Mouse (Mus musculus): Measurements from ENCODE around the gene Gjb4. TPM values are rescaled to one million over a fixed set of nuclear protein-coding genes. Genes with fewer than 3 reads are reported as not detected.

The Gjb4 gene
- total RNA-seq (2021), result not detected
- long read RNA-seq, experiment 1, result 0 reads
- long read RNA-seq, experiment 2, result 0 reads

- DNase-seq (ENCODE audit: low spot score in 2 of 2), result no peak
Observed at GRCm38 (mm10) chr4:127353951-127354438, at the start of gene Gjb4. Gjb4 (minus strand) TSS chr4:127354081.

- DNase-seq (ENCODE audit: low spot score in 2 of 2), result no peak
Observed at GRCm38 (mm10) chr4:127402614-127403013, 48.7 kb upstream of the Gjb4 start.

GRCm38 (mm10) chr4:127402166-127402565, 48.3 kb upstream of the Gjb4 start:
- DNase-seq (ENCODE audit: low spot score in 2 of 2), result peak in 1 of 2 experiments; percentile 46

- DNase-seq (ENCODE audit: low spot score in 2 of 2), result peak; percentile 36 to 62
Observed at GRCm38 (mm10) chr4:127400165-127401145, 46.6 kb upstream of the Gjb4 start.

- DNase-seq (ENCODE audit: low spot score in 2 of 2), result no peak
Observed at GRCm38 (mm10) chr4:127395591-127395990, 41.7 kb upstream of the Gjb4 start.

- no peak for DNase-seq (ENCODE audit: low spot score in 2 of 2)
Observed at GRCm38 (mm10) chr4:127389645-127390044, 35.8 kb upstream of the Gjb4 start.

GRCm38 (mm10) chr4:127377344-127377743, 23.5 kb upstream of the Gjb4 start:
- DNase-seq (ENCODE audit: low spot score in 2 of 2), result no peak

GRCm38 (mm10) chr4:127375541-127376177, 21.8 kb upstream of the Gjb4 start:
- no peak for DNase-seq (ENCODE audit: low spot score in 2 of 2)

- no peak for DNase-seq (ENCODE audit: low spot score in 2 of 2)
Observed at GRCm38 (mm10) chr4:127374645-127375044, 20.8 kb upstream of the Gjb4 start.

- no peak for DNase-seq (ENCODE audit: low spot score in 2 of 2)
Observed at GRCm38 (mm10) chr4:127373491-127373890, 19.6 kb upstream of the Gjb4 start.

GRCm38 (mm10) chr4:127371546-127371945, 17.7 kb upstream of the Gjb4 start:
- no peak for DNase-seq (ENCODE audit: low spot score in 2 of 2)

- DNase-seq (ENCODE audit: low spot score in 2 of 2), result no peak
Observed at GRCm38 (mm10) chr4:127370447-127370846, 16.6 kb upstream of the Gjb4 start.

GRCm38 (mm10) chr4:127368379-127368973, 14.6 kb upstream of the Gjb4 start:
- DNase-seq (ENCODE audit: low spot score in 2 of 2), result peak; percentile 55 to 69

- DNase-seq (ENCODE audit: low spot score in 2 of 2), result no peak
Observed at GRCm38 (mm10) chr4:127365834-127366233, 12.0 kb upstream of the Gjb4 start.

- DNase-seq (ENCODE audit: low spot score in 2 of 2), result no peak
Observed at GRCm38 (mm10) chr4:127365433-127365832, 11.6 kb upstream of the Gjb4 start.

- DNase-seq (ENCODE audit: low spot score in 2 of 2), result no peak
Observed at GRCm38 (mm10) chr4:127364431-127364830, 10.6 kb upstream of the Gjb4 start.

- no peak for DNase-seq (ENCODE audit: low spot score in 2 of 2)
Observed at GRCm38 (mm10) chr4:127363331-127363730, 9.4 kb upstream of the Gjb4 start.

GRCm38 (mm10) chr4:127362520-127362919, 8.6 kb upstream of the Gjb4 start:
- no peak for DNase-seq (ENCODE audit: low spot score in 2 of 2)

- no peak for DNase-seq (ENCODE audit: low spot score in 2 of 2)
Observed at GRCm38 (mm10) chr4:127358018-127358417, 4.1 kb upstream of the Gjb4 start, which contains the start of gene Gjb5. Gjb5 (minus strand) TSS chr4:127358181.

- DNase-seq (ENCODE audit: low spot score in 2 of 2), result no peak
Observed at GRCm38 (mm10) chr4:127354506-127355485, 915 bp upstream of the Gjb4 start.

Measured in layer of hippocampus, postnatal 14 days (tissue).